In the genomic region with DNA sequence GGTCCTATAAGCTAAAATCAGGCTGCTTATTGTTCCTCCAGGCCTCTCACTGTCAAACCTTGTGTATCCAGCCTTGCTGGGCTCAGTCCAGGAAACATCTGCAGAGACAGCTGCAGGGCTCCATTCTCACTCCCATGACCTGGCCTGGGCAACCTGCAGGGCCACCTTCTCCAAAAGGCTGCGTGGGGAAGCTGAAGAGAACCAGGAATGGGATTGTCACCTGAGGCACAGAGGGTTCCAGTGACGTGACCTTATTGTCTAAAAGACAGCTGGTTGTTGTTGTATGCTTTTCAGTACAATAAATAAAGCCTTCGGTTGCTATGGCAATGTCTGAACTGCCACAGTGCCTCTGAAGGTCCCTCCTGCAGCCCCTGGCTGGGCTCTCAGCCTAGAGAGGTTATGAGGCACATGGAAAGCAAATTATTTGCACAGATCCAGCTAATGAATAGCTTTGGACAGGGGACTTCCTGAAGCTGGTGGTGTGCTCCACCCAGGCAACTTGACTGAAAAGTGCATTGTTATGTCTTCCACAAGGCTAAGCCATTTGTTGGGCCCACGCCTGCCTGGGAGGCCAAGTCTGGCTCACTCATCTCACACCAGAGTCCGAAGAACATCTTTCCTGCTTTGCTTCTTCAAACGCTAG, we compare ENCODE assay signal across 9 mouse cellular contexts.
DNase-seq lines count a peak whose midpoint lies in the region; ATAC-seq and TF ChIP-seq lines count a peak whose summit lies in the region.
"Had no signal": no experiment of that assay in that cellular context is flagged by ENCODE, and none has a peak within 500 bp of the region (broad histone marks: within the 10 kb centered on the region; RNA-seq: fewer than 3 reads in every experiment).

No protein-coding gene starts in this region.

- no peak for TF ChIP-seq CTCF in heart, adult 2 months (IDR thresholded peaks at IDR 0.05)

- TF ChIP-seq EP300 in heart, adult 2 months (IDR thresholded peaks at IDR 0.05; ENCODE audit: insufficient read depth, low read depth, low read length): peak; percentile 96

- 47% methylated on average over 6 of the region's 6 CpGs for WGBS in heart, adult 2 months
- 74% methylated on average over 6 of the region's 6 CpGs for WGBS in heart, embryonic 12.5 days
- 66% methylated on average over 6 of the region's 6 CpGs for WGBS in kidney, embryonic 14.5 days
- WGBS in midbrain, embryonic 13.5 days: 58% methylated on average over 6 of the region's 6 CpGs

- TF ChIP-seq POLR2A in heart, adult 2 months (IDR thresholded peaks at IDR 0.05; ENCODE audit: insufficient read depth, low read depth, low read length): peak; percentile 65

- H3K27ac ChIP-seq in heart, adult 2 months: peak overlapping the region; percentile 86
- H3K27ac ChIP-seq in heart, embryonic 12.5 days (ENCODE audit: poor library complexity, severe bottlenecking): no peak overlapping the region
- H3K27ac ChIP-seq in kidney, embryonic 14.5 days (ENCODE audit: low read depth, low read length): peak overlapping the region; percentile 19; the same call in 1 of the 2 replicates
- no peak overlapping the region for H3K27ac ChIP-seq in midbrain, embryonic 13.5 days
- H3K27ac ChIP-seq: layer of hippocampus, adult 2 months had no signal

- intact Hi-C loops in heart, adult 2 months (cut with DNase I): loop anchor here (10.0 kb wide), 1 partner anchor 49 kb away; no protein-coding TSS in a partner anchor

- H3K9me3 ChIP-seq in heart, embryonic 12.5 days (replicated peaks): no peaks in the 10 kb centered on the region
- H3K9me3 ChIP-seq in kidney, embryonic 14.5 days (ENCODE audit: control insufficient read depth, low read length): no peaks in the 10 kb centered on the region
- no peaks in the 10 kb centered on the region for H3K9me3 ChIP-seq in midbrain, embryonic 13.5 days

- H3K4me1 ChIP-seq in heart, adult 2 months (ENCODE audit: control insufficient read depth, insufficient read depth, low read length): peaks cover 4% of the 10 kb centered on the region; the same call in 1 of the 2 replicates
- no peaks in the 10 kb centered on the region for H3K4me1 ChIP-seq in heart, embryonic 12.5 days (replicated peaks)
- no peaks in the 10 kb centered on the region for H3K4me1 ChIP-seq in kidney, embryonic 14.5 days (ENCODE audit: control insufficient read depth, insufficient read depth, low read length)
- H3K4me1 ChIP-seq in midbrain, embryonic 13.5 days (replicated peaks): peaks cover 8% of the 10 kb centered on the region

- no peak overlapping the region for H3K9ac ChIP-seq in heart, adult 2 months (ENCODE audit: low read depth, low read length)
- H3K9ac ChIP-seq in heart, embryonic 12.5 days: no peak overlapping the region
- H3K9ac ChIP-seq in kidney, embryonic 14.5 days (ENCODE audit: low read depth, low read length): no peak overlapping the region
- H3K9ac ChIP-seq in midbrain, embryonic 13.5 days (replicated peaks): no peak overlapping the region

- no peaks in the 10 kb centered on the region; the same call in 1 of the 2 replicates for H3K36me3 ChIP-seq in heart, adult 2 months (ENCODE audit: control insufficient read depth, insufficient read depth, low read length)
- H3K36me3 ChIP-seq in heart, embryonic 12.5 days: no peaks in the 10 kb centered on the region
- H3K36me3 ChIP-seq in kidney, embryonic 14.5 days (ENCODE audit: control insufficient read depth, insufficient read depth, low read length): no peaks in the 10 kb centered on the region
- H3K36me3 ChIP-seq in midbrain, embryonic 13.5 days: no peaks in the 10 kb centered on the region

- H3K79me2 ChIP-seq in heart, adult 2 months (replicated peaks; ENCODE audit: control insufficient read depth, insufficient read depth, low read length): no peaks in the 10 kb centered on the region

- H3K27me3 ChIP-seq in heart, adult 2 months (ENCODE audit: control insufficient read depth, insufficient read depth, low read length): no peaks in the 10 kb centered on the region
- H3K27me3 ChIP-seq in heart, embryonic 12.5 days (replicated peaks): no peaks in the 10 kb centered on the region
- H3K27me3 ChIP-seq in kidney, embryonic 14.5 days (ENCODE audit: control insufficient read depth, insufficient read depth, low read length): no peaks in the 10 kb centered on the region
- no peaks in the 10 kb centered on the region for H3K27me3 ChIP-seq in midbrain, embryonic 13.5 days

- H3K4me2 ChIP-seq in heart, embryonic 12.5 days: no peak overlapping the region
- H3K4me2 ChIP-seq in kidney, embryonic 14.5 days (replicated peaks; ENCODE audit: low read depth, low read length): no peak overlapping the region
- no peak overlapping the region for H3K4me2 ChIP-seq in midbrain, embryonic 13.5 days (replicated peaks)

- peak; percentile 53 to 69 for DNase-seq in heart, adult 2 months
- DNase-seq in heart, adult 9 months (ENCODE audit: low spot score in 2 of 2): peak; percentile 56 to 89
- no peak for DNase-seq in retina, embryonic 14.5 days (ENCODE audit: low spot score)
- no peak for DNase-seq in B cell, adult 2 months

- H3K4me3 ChIP-seq in heart, adult 2 months: no peak overlapping the region
- H3K4me3 ChIP-seq in heart, embryonic 12.5 days: no peak overlapping the region
- H3K4me3 ChIP-seq in kidney, embryonic 14.5 days (ENCODE audit: low read length): no peak overlapping the region
- H3K4me3 ChIP-seq in midbrain, embryonic 13.5 days (replicated peaks): no peak overlapping the region
- H3K4me3 ChIP-seq: erythroblast, embryonic 14.5 days; layer of hippocampus, adult 2 months had no signal

- ATAC-seq in heart, embryonic 12.5 days (ENCODE audit: insufficient number of reproducible peaks, low FRiP score): no peak
- ATAC-seq in kidney, embryonic 14.5 days (ENCODE audit: low FRiP score, low TSS enrichment): peak; percentile 75; the same call in 1 of the 2 replicates
- 0 out of 2 replicates have a peak, but pooled peaks have one; percentile 17 for ATAC-seq in midbrain, embryonic 13.5 days

Comparison
In these comparisons a context has a peak if more than half of its experiments do, and no peak if none do; other contexts are left out.
1. H3K27ac ChIP-seq: peak in heart, adult 2 months (single experiment) and kidney, embryonic 14.5 days (single experiment); none in heart, embryonic 12.5 days (single experiment) and midbrain, embryonic 13.5 days (single experiment).
2. DNase-seq: peak in heart, adult 2 months (2 of 2) and heart, adult 9 months (2 of 2); none in retina, embryonic 14.5 days (single experiment) and B cell, adult 2 months (0 of 2).